ENCODE assay signal across 9 mouse cellular contexts in genomic region chr14:74974136-74974651, GRCm38 (mm10). TPM values are rescaled to one million over a fixed set of nuclear protein-coding genes. Genes with fewer than 3 reads are reported as not detected.
DNase-seq lines count a peak whose midpoint lies in the region; TF ChIP-seq lines count a peak whose summit lies in the region.
"Had no signal": no experiment of that assay in that cellular context is flagged by ENCODE, and none has a peak within 500 bp of the region (broad histone marks: within the 10 kb centered on the region; RNA-seq: fewer than 3 reads in every experiment).

No protein-coding gene starts in this region.

- H3K27ac ChIP-seq in brown adipose tissue, adult 24 weeks (replicated peaks; ENCODE audit: low read depth, low read length): peak overlapping the region; percentile 83
- H3K27ac ChIP-seq in left cerebral cortex, adult 2 months: no peak overlapping the region

- no peak for TF ChIP-seq CTCF in left cerebral cortex, adult 2 months (IDR thresholded peaks at IDR 0.05)

- peak; percentile 27 to 48 for DNase-seq in adrenal gland, adult (ENCODE audit: inconsistent age in 2 of 2, low spot score in 1 of 2)
- no peak for DNase-seq in adrenal gland, postnatal 25 days
- DNase-seq in heart, postnatal 36 days: peak; percentile 24 to 26
- DNase-seq in liver: peak; percentile 32
- DNase-seq in left cerebral cortex, adult 2 months (ENCODE audit: extremely low spot score in 1 of 2, low spot score in 2 of 2): no peak
- no peak for DNase-seq in layer of hippocampus, adult 11-12 months (ENCODE audit: low spot score)
- no peak for DNase-seq in left cerebral cortex, adult 11 months (ENCODE audit: low spot score)
- DNase-seq: right cerebral cortex, adult 18-20 months had no signal

- intact Hi-C loops in heart, postnatal 36 days (cut with DNase I): no loop called here
- intact Hi-C loops in left cerebral cortex, adult 2 months (cut with DNase I): no loop called here

- peaks cover 23% of the 10 kb centered on the region for H3K4me1 ChIP-seq in brown adipose tissue, adult 24 weeks (ENCODE audit: control insufficient read depth, insufficient read depth, insufficient read length, low read length)

- H3K4me3 ChIP-seq in brown adipose tissue, adult 24 weeks (ENCODE audit: insufficient read depth, low read depth, low read length): no peak overlapping the region
- H3K4me3 ChIP-seq in left cerebral cortex, adult 2 months: no peak overlapping the region

RNA-seq across cellular contexts. Expression of gene Lrch1, which starts 26.5 kb away (rescaled TPM):
- total RNA-seq in adrenal gland, postnatal 25 days (2021): 11.7 and 20.5 TPM in 2 replicates
- polyA plus RNA-seq in brown adipose tissue, adult 24 weeks (2012; ENCODE audit: insufficient read depth, insufficient read length, missing spikeins): 3.8 and 7.1 TPM in 2 replicates
- 10 to 100 TPM; 16.2 to 17.5 TPM for total RNA-seq in heart, postnatal 36 days (2021)
- 10 to 100 TPM; 14.8 to 16.3 TPM for total RNA-seq in left cerebral cortex, adult 2 months (2021)

RNA-seq across cellular contexts. Expression of gene Rubcnl, which starts 41.6 kb away (rescaled TPM):
- 0.58 and 0.67 TPM in 2 replicates for total RNA-seq in adrenal gland, postnatal 25 days (2021)
- 0.44 TPM in 1 of 2 replicates, not detected in the other for polyA plus RNA-seq in brown adipose tissue, adult 24 weeks (2012; ENCODE audit: insufficient read depth, insufficient read length, missing spikeins)
- total RNA-seq in heart, postnatal 36 days (2021): under 1 TPM; 0.78 to 0.95 TPM
- 1 to 10 TPM; 2.1 to 2.8 TPM for total RNA-seq in left cerebral cortex, adult 2 months (2021)

Comparison
In these comparisons a context has a peak if more than half of its experiments do, and no peak if none do; other contexts are left out.
1. DNase-seq: peak in adrenal gland, adult (2 of 2), heart, postnatal 36 days (2 of 2) and liver (single experiment); none in adrenal gland, postnatal 25 days (single experiment), left cerebral cortex, adult 2 months (0 of 2), layer of hippocampus, adult 11-12 months (single experiment) and left cerebral cortex, adult 11 months (single experiment).